Mouse (Mus musculus) brain, adult 2 months (tissue): ENCODE measurements around the gene Gm26741.
A peak's percentile ranks its signal among the peaks of the same experiment; 100 is the strongest.

Experiments
- DNase-seq: peaks from one replicate; pipeline ENCODE4 v3.0.0; 2011; ENCODE audit warnings: low read depth, low spot score

Gene Gm26741

DNA sequence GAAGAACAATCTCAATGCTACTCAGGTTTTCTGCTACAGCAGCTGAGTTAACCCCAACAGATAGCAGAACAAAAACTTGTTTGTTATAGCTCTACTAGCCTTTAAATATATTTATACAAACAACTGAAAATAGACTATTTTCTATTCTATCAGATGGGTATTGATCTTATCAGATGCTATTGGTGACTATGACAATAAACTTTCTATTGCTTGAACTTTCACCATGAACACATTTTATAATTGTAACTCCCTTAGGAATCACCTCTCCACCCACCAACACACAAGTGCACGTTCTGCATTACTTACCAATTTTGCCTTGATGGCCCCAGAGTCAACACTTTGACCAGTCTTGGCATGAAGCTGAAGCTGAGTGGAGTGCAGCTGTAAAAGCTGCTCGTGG, at the start of gene Gm26741:
Gm26741 (plus strand) TSS at position 301 of the 400 bp plus-strand sequence.
- DNase-seq = no peak

DNA sequence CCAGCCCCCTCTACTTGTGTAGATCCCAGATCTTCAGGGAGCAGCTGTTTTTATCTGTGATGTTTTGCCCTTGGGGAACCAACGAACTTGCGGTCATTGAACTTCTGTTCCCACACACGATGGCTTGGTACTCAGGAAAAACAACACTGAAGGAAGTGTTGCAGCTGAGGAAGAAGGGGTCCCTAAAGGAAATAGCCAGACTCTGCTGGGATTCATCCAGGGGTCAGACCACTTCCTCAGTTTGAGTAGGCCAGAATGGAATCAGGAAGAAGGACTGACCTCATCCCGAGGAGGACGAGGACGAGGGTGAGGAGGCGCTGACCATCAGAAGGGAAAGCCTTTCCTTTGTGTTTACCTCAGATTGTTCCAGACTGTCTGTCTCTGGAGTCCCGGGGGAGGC, 49.4 kb upstream of the Gm26741 start:
- DNase-seq = no peak

DNA sequence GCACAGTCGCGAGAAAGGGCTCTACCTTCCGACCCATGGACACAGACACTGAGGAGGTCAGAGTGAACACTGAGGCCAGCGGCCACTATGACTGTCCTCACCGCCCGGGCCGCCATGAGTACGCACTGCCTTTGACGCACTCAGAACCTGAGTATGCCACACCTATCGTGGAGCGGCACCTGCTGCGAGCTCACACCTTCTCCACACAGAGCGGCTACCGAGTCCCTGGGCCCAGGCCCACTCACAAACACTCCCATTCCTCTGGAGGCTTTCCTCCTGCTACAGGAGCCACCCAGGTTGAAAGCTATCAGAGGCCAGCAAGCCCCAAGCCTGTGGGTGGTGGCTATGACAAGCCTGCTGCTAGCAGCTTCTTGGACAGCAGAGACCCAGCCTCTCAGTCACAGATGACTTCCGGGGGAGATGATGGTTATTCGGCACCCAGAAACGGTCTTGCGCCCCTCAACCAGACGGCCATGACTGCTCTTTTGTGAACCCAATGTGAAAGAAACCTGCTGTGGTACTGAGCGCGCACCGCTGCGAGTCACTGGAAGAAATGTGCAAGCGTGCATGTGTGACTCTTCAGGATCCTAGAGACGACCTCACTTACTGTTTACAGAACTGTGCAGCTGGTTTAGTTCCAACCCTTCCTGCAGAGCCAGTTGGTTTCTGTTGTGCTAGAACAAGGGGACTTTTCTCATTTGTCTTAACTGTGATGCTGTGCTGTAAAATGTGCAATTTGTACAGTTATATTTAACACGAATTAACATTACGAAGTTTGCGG, 38.9 kb upstream of the Gm26741 start:
- DNase-seq = no peak

DNA sequence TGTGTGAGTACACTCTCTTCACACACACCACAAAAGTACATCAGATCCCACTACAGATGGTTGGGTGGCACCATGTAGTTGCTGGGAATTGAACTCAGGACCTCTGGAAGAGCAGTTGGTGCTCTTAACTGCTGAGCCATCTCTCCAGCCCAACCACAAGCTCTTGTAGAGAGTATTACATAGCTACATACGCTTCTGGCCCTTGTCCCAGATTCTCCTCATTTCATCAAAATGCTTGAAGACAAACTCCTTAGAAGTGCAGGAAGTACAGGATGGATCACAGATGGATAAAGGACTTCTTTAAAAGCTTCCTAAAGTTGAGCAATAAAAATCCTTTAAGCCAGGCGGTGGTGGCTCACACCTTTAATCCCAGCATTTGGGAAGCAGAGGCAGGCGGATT, 36.6 kb upstream of the Gm26741 start:
- DNase-seq = peak; percentile 25

DNA sequence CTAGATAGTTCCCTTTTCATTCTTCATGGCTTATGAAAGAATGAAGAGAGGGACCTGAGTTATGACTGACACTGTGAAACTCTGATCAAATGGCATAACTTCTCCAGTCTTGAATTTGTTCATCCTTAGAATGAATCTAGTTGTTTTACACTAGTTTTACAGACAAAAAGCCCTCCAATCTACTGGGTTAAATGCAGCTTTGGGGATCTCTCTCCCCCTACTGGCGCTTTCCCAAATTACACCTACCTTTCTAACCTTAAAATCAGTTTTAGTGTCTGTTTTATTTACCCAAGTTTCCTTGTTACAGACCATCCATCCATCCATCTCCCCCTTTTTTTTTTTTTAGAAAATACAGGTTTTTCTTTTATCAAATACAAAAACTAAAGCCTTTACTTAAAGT, 27.6 kb upstream of the Gm26741 start:
- DNase-seq = peak; percentile 63

DNA sequence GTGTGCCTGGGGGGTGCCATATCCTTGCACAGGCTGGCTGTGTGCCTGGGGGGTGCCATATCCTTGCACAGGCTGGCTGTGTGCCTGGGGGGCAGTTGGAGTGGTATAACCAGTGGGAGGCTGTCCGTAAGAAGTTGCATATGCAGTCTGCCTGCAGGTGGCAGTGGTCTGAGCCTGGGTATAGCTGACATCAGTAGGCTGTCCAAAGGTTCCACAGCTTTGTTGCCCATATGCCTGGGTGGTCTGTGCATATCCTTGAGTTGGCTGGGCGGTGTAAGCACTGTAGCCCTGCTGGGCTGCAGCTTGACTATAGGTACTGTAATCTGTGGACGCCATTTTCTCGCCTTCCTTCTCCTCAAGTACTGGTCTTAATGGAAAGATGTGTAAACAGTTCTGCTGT, 15.2 kb upstream of the Gm26741 start:
- peak; percentile 27 for DNase-seq

DNA sequence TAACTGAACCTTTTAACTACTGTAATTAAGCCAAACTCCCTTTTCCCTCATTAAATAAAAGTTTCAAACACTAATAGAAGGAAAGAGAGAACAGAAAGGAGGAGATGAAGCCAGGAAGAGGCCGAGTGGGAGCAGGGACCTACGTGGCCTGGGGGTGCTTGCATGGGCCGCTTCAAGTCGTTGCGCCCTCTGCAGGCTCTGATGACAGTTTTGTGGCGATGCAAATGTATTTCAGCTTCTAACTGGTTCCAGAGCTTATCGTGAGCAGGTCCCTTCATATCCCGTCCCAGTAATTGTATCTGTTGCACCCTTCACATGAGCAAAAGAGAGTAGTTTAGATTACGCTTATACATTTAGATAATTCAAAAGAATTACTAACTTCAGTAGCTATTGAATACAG, 5.4 kb upstream of the Gm26741 start:
- no peak for DNase-seq

DNA sequence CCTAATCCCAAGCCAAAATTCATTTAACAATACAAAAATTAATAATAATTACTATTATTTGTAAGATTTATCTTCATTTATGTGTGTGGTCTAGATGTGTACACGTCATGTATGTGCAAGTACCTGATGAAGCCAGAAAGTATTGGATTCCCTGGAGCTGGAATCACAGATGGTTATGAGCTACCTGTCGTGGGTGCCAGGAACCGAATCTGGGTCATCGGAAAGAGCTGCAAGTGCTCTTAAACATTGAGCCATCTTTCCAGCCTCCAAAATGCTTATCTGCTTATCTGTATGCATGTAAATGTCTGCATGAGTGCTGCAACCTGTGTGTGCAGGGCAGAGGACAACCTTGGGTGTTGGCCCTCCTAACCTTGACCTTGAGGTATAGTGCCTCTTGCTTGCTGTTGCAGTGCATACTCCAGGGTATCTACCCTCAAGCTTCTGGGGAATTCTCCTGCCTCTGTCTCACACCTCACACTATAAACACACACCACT, 1.7 kb downstream of the Gm26741 start:
- DNase-seq = peak; percentile 84

DNA sequence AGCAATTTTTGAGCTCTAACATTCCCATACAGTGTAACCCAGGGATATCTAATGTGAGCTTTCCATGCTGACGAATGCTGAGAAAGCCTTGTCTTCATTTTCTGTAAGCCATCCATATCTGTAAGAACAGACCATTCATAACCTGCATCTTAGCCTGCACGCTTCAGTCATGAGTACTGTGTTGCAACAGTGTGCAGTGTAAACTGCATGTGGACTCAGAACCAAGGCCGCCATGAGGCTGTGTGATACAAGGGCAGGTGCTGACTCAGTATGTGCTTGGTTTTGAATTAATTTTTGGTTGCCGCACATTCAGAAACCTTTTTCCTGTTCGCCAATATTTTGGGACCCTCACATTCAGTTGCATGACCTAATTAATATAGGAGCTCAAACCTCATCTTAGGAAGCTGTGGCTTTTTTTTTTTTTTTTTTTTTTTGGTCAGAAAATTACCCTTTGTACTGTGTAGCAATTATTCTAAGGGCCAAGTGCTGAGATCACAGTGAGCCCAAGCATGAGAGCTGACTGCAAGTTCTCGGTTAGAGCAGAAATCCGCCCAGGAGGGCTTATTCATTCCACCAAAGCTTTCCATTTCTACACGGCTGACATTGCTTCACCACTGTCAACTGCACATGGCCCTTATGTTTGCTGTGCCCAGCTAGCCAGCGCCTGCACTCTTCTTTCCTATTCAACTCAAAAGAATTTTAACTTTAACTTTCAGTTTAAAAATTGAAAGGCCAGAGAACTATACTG, 2.5 kb downstream of the Gm26741 start:
- DNase-seq = no peak

DNA sequence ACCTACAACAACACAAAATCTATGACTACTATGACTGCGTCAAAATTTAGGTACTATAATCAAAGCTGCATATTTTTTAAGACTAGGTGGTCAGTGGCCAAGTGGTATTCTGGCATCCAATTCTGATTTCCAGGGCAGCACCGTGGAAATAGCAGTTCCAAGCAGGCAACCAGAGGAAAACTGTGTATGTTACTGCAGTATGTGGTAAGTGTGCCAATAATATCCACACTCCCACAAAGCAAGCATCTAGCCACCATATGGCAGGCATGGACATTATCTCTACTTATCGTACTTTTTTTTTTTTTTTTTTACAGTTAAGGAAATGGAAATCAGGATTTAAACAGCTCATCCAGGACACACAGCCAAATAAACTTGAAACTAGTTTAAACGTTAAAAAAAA, 9.8 kb downstream of the Gm26741 start:
- peak; percentile 85 for DNase-seq

DNA sequence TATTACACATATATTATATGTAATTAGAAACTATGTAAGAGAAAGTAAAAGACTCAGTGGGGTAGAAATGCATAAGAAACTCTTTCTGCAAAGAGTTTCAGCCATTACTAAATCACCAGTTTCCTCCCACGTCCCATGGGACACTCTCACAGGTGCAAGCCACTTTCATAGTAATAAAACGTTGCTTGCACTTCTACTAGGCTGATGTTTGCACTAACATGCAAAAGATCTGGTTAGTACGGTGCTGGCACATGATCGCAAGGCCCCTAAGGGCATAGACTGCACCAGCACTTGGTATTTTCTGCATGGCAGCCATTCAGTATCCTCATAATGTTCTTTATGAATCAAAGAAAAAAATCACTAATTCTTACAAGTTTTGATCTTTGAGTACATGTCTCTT, 15.3 kb downstream of the Gm26741 start:
- DNase-seq = no peak

DNA sequence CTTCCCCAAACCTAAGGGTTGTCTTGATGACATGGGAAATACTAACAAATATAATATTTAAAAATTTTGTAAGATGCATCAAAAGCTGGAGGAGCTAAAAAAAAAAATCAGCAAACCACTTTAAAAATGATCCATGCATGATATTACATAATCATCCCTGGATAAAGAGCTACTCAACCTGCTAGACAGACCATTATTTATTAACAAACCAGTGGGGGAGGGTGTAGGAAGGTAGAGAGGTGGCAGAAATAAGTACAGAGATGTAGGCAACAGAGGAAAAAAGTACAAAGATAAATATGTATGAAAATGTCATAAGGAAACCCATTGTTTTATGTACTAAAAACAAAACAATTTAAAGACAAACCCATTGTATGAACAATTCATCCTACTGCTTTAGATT, 16.1 kb downstream of the Gm26741 start:
- no peak for DNase-seq

DNA sequence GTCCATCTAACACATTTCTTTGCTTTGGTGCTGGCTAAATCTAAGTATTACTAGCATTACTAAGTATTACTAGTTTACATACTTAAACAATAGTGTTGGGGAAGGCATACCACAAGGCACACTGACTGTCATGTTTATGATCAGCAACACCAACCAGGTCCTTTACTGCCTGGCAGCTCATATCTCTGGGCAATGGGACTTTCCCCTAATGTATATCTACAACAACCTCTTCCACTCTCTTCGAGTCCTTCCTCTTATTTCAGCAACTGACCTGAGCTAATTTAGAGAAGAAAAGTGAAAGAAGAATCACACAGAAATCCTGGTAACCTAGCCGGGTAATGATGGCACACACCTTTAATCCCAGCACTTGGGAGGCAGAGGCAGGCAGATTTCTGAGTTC, 17.9 kb downstream of the Gm26741 start:
- DNase-seq = no peak

DNA sequence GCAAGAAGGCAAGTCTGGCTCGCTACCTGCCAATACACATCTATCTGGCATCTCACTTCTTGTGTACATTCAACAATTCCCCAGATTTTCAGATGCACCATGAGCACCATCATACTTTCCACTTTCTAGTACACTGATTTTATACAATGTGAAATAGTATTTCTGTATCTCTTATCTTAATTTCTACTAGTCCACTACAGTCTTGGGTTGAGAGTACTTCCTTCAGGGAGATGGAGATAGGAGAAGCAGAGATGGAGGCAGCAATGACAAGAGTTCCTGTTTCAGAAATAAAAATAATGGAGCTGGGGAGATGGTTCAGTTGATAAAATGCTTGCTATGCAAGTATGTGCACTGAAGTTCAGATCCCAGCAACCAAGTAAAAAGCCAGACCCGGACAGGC, 19.2 kb downstream of the Gm26741 start:
- DNase-seq = no peak

DNA sequence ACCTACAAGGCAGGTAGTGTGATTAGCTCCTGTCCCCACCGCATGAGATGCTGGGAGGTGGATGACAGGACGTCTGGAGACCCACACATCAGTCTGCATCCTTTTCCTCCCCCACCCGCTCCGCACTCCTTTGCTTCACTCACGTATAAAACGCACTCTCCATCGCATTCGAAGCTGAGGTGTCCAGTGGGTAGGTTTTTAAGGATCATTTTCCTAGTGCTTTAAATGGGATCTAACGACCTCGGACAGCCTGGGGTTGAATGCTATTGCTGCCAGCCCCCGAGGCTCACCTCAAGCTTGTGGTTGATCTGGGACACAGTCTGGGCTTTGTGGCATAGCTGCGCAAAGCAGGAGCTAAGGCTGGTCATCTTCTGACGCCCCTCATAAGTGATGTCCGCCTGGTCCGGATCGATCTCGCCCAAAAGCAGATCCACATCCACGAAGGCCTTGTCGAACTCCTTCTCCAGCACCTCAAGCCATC, 22.8 kb downstream of the Gm26741 start:
- peak; percentile 59 for DNase-seq

DNA sequence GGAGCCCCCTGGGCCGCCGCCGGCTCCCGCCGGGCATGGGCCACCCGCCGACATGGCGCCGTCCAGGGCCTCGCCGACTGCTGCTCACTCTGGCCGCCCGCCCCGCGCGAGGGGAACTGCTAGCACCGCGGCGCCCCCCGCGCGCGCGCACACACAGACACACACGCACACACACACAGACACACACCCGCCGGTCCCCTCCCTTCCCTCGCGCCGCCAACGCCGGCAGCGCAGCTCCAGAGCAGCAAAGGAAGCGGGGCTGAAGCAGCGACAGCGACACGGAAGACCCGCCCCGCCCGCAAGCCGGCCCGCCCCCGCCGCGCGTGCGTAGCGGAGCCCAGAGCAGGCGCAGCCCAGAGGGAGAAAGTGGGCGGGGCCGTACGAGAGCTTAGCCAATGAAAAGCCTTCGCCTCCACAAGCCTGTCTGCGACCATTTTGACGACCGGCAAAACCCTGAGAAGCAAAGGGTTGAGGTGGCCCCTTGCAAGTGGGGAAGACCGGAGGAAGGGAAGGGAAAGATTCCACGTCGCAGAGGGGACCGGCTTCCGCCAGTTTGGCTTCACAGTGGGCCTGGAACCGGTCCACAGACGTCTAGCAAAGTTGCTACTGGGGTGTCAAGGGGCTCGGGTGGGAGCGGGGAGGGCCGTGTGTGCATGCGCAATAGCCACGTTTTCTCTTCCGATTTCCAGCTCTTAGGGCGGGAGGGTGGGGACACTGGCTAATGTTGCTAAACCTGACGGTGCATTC, 23.5 kb downstream of the Gm26741 start, which contains the start of gene Gopc:
Gopc (minus strand) TSS at position 280 of the 747 bp plus-strand sequence.
- peak; percentile 99 for DNase-seq

DNA sequence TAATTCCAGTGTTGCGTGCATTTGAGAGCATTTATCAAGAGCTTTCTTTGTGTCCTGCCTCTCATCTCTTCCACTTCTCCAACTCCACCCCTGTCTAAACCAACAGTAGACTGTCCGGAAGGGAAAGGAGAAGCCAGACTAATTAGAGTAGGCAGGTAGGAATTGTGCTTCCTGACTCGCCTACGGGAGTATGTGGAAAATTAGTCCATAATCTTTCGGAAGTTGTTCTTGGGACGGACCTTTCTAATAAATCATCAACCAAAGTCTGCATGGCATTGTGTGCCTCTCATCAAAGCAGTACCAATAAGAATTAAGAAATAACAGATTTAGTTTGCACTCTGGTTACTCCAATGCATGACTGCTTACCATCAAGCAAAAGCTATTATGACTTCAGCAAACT, 24.5 kb downstream of the Gm26741 start:
- DNase-seq = no peak

DNA sequence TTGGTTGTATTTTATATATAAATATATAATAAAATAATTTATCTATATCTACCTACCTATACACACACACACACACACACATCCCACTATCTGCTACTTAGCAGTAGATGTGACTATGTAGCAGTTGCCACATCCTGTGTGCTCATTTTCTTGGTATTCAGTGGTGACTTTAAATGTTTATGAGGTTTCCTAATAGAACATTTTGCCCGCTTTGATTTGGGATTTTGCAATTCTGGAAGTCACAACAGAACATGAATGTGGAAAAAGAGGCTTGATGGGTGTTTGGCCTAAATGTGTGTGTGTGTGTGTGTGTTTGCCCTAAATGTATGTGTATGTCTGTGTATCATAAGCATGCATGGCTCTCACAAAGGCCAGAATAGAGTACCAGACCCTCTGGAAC, 25.0 kb downstream of the Gm26741 start:
- DNase-seq = no peak

DNA sequence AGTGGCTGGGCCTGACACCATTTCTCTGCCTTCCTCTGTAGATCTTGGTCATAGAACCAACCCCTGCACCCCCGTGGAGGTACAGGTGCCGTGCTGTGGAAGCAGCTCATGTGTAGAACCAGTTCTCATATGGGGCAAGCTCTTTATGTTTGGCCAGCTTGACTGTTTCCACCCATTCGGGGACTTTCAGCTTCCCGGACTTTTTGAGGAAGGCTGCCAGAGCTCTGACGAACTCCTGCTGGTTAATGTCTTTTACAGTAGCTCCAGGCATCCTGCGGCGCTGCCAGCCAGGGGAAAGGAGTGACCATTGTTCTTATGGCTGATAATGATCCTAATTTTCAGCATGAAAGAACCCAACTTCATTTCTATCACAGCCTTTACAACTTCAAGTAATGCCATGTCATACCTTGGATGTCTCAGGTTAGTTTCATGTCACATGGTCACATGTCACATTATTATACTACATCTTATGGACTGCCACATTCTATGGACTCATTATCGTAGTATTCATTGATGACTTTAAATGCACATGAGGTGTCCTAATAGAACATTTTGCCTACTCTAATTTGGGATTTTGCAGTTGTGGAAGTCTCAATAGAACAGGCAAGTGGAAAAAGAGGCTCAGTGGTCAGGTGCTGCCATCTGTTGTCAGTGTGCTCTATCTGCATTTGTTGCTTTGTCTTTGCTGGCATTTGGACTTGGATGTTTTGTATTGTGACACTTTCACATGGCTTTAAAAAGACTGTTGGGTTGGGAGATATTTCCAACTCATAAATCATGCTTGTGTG, 26.4 kb downstream of the Gm26741 start:
- peak; percentile 87 for DNase-seq

DNA sequence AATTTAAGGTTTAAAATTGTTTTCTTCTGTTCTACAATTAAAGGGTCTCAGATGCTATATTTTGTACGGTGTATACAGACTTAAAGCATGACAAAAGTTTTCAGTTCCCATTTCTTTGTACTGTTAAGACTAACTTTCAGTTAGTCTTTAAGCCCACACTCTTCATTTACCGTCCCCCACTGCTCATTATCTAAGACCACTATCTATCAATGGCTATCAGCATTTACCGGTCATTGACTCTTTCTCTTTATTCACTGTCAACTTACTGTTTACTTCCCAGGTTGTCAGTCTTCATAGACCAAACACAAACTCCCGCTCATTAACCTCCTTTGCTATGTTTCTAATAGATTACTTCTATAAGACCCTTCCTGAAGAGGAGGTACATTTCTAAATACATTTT, 28.6 kb downstream of the Gm26741 start:
- no peak for DNase-seq

DNA sequence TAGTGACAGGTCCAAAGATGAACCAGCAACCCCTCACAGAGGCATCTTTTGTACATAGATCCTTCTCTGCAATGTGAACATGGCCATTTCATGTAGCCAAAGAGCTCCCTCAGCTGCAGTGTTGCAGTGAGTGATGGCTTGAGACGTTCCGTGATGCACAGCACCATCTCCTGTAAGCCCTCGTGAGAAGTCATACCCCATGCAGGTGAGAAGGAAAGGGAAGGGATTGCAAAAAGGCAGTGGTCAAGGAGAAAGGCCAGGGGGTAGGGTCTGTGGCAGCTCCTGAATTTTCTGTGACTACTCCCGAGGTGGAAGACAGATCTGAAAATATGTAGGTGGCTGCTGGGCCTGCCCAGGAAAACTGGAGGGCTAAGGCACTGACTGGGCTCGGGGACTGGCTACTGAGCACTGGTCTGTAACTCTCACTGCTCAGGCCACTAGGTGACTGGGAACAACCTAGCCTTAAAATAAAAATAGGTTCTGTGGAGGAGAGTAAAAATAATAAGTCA, 30.4 kb downstream of the Gm26741 start, which contains the start of gene Nepn:
Nepn (plus strand) TSS at position 51 of the 509 bp plus-strand sequence.
- DNase-seq = no peak
